Mouse (Mus musculus) liver, adult (tissue): Measurements from ENCODE around the gene Dock1.

Source experiments
- GATA4 ChIP-seq: IDR thresholded peaks from 2 replicates; pipeline ENCODE4 v1.6.1; 2014; ENCODE audit warnings: mild to moderate bottlenecking, low read length; ENCODE audit not compliant: insufficient replicate concordance

The Dock1 gene

GRCm38 (mm10) chr7:134681729-134682527, 11.5 kb downstream of the Dock1 start:
- TF ChIP-seq GATA4 = no peak

DNA sequence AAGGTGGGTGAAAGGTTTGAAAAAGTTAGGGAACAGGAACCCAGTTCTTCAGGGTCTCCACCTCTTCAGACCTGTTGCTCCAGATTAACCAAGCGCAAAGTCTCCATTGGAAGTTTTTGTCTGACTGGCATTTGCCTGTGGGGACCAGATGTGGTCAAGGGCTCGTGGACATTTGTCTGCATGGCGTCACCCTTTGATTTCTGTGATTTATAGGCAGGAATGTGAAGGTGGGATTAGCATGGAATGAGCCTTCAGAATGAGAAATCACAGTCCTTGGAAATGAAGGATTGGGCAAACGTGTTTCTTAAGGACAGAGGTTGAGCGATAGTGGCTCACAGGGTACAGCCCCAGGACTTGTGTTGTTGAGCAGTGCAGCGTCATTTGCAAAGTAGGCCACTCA, 17.9 kb downstream of the Dock1 start:
- no peak for TF ChIP-seq GATA4

DNA sequence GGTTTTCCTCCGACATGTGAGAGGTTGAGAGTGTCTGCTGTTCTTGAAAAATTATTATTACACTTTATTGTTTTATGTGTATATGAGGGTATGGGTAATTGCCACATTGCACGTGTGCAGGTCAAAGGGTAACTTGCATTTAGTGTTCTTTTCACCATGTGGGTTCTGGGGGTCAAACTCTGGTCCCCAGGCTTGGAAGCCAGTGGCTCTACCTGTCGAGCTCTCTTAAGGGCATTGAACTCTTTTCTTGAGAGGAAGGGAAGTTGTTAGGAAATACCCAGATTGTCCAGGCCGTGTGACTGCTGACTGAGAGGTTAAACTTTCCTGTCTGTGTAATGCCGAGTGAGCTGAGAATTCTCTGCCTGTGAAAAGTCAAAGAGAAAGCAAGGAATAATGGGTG, 19.7 kb downstream of the Dock1 start:
- TF ChIP-seq GATA4 = no peak

GRCm38 (mm10) chr7:134690806-134691205, 20.4 kb downstream of the Dock1 start:
- no peak for TF ChIP-seq GATA4

DNA sequence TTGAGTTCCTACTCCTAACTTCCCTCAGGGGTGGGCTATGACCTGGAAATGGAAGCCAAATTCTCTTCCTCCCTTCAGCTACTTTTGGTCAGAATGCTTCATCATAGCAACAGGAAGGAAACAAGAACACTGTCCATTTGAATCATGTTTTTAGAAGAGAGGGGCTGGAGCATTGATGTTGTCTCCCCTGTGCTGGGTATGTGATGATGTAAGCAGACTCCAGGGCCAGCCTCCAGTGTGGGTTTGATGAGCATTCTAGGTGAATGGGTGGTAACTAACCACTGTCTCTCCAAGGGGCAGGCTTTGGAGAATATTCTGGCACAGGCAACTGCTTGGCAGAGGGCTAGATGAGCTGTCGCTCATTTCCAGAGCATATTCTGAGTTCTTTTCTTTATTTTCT, 22.9 kb downstream of the Dock1 start:
- no peak for TF ChIP-seq GATA4

DNA sequence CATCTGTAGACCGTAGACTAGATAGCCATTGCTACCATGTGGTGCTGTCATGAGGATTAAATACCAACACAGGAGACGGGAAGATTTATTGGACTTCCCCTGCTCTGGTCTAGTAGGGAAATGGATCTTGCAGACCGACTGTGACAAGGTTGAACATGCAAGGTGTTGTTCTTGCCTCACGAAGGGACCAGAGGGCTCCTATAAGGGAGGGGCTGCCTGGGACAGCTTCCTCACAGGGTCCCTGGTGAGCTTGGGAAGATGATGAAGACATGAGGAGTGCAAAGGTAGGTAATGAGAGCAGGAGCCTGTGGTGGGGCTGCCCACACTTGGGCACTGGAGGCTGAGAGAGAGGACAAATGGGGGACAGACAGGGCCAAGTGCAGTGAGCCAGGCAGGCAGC, 25.0 kb downstream of the Dock1 start:
- TF ChIP-seq GATA4 = no peak

DNA sequence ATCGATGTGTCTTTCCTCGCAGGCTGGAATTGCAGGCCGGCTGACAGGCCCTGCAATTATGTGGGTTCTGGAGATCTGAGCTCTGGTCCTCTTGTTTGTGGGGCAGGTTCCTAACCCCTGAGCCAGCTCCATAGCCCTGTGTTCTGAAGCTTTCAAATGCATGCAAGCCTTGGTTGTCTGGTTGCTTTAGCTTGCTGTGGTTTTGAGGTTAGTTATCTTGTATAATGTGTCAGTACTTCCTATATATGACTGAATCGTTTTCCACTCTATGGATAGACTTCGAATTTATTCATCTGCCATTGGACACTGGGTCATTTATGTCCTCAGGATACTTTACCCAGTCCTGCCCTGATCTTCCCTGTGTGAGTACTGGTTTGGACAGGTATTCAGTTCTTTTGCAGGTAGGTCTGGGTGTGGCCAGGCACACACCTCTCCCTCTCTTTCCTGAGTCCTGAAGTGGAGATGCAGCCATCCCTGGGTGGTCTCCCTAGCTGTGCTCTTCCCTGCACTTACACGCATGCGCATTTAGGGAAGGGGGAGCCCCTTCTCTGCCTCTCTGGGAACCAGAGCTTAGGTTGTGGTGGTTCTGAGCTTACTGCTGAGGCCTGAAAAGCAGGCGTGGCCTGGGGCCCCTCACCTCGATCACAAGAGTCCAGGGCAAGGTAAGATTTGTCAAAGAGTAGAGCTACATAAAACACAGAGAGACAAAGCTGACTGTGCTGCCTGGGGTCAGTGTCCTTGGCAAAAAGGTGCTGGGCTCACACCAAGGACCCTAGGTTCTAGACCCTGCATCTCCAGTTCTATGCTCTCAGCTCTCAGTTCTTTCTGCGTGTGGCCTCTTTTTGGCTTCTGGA, 25.9 kb downstream of the Dock1 start:
- no peak for TF ChIP-seq GATA4

GRCm38 (mm10) chr7:134697479-134697878, 27.0 kb downstream of the Dock1 start:
- TF ChIP-seq GATA4 = no peak

- TF ChIP-seq GATA4 = no peak
Measured at GRCm38 (mm10) chr7:134698246-134698645, 27.8 kb downstream of the Dock1 start.

DNA sequence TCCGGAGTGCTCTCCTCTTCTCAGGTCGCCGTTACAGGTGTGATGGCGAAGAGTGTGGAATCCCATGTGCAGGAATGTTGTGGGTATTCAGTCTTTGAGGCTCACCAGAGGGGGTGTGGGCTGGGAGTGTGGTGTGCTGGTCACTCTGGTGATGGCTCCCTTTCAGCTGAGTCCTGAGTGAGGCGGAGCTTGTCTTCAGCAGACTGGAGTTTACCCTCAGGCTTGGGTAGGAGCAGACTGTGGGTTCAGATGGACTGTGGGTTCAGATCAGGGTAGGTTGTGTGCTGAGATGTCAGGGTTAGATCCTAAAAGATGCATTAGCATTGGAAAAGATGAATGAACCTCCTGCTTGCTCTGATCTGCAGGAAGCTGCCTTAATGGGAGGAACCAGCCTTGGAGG, 29.5 kb downstream of the Dock1 start:
- TF ChIP-seq GATA4 = no peak

- TF ChIP-seq GATA4 = no peak
Measured at GRCm38 (mm10) chr7:134702481-134702880, 32.0 kb downstream of the Dock1 start.

GRCm38 (mm10) chr7:134703704-134704103, 33.2 kb downstream of the Dock1 start:
- TF ChIP-seq GATA4 = no peak

DNA sequence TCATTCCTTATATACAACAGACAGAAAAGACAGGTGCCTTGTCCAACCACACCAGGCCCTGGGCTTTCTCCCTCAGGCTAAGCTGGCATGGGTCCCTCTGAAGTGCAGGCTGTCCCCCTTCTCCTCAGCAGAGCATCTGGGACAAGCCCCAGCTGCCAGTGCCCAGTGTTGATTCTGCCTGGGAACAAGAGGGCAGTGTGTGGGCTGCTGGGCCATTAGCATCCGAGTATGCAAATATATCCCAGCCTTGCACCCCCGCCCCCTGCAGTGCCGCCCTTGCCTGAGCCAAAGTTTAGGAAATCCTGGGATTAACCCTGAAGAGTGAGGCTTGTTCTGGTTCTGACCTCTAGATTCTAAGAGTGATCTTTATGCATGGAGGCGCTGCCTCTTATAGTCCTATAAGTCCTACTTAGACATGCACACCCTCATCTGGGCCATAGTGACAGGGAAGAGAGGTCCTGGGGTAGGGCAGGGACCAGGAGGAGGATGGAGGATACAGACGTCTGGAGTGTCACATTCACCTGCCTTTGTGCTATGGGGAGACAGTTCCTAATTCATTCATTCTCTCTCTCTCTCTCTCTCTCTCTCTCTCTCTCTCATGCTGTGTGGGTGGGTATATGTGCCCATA, 38.9 kb downstream of the Dock1 start:
- TF ChIP-seq GATA4 = no peak

- TF ChIP-seq GATA4 = no peak
Measured at GRCm38 (mm10) chr7:134711576-134711975, 41.1 kb downstream of the Dock1 start.

DNA sequence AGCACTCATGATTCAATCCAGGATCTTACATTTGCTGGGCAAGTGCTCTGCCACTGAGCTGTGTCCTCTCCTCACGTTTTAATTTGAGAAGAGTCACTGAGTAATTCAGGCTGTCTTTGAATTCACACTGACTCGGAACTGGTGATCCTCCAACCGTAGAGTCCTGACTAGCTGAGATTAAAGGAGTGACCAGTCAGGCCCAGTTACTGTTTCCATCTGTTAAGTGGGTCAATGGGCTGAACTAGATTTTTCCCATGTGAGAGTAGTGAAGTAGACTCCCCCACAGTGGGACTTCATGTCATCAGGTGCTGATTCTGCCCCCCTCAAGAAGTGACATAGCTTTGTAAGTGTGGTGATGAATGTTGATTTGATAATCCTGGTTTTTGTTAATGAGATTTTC, 49.0 kb downstream of the Dock1 start:
- no peak for TF ChIP-seq GATA4

- TF ChIP-seq GATA4 = no peak
Measured at GRCm38 (mm10) chr7:134722361-134722760, 51.9 kb downstream of the Dock1 start.
